Mouse (Mus musculus) intestine, embryonic 16.5 days (tissue): ENCODE results near the gene Rsf1. TPM values are rescaled to one million over a fixed set of nuclear protein-coding genes. Genes with fewer than 3 reads are reported as not detected.

Experiments used
- ATAC-seq: fragments of 200-750 bp; cut with Nextera tagmentation; 2 replicates; pipeline ENCODE4 v1.8.0; 2017; ENCODE audit warnings: moderate TSS enrichment, moderate library complexity
- H3K27ac ChIP-seq: fragments of 300-500 bp; sonication (generic); 2 replicates; pipeline ENCODE4 v1.5.1; 2014; ENCODE audit warnings: mild to moderate bottlenecking, low read length
- H3K27me3 ChIP-seq: fragments of 300-500 bp; sonication (generic); replicated peaks from 2 replicates; pipeline ENCODE4 v1.6.1; 2014; ENCODE audit warnings: low read length, control low read depth, mixed read lengths; ENCODE audit not compliant: control insufficient read depth, insufficient read depth
- H3K36me3 ChIP-seq: fragments of 300-500 bp; sonication (generic); 2 replicates; pipeline ENCODE4 v1.6.1; 2014; ENCODE audit warnings: low read length, control low read depth; ENCODE audit not compliant: control insufficient read depth, insufficient read depth
- H3K4me1 ChIP-seq: fragments of 300-500 bp; sonication (generic); 2 replicates; pipeline ENCODE4 v1.6.1; 2014; ENCODE audit warnings: low read length, control low read depth, mixed read lengths; ENCODE audit not compliant: control insufficient read depth, insufficient read depth
- H3K4me2 ChIP-seq: fragments of 300-500 bp; sonication (generic); 2 replicates; pipeline ENCODE4 v1.6.1; 2014; ENCODE audit warnings: low read depth, low read length, control low read depth
- H3K4me3 ChIP-seq: fragments of 300-500 bp; sonication (generic); 2 replicates; pipeline ENCODE4 v1.5.1; 2014; ENCODE audit warnings: mild to moderate bottlenecking, low read length
- H3K9ac ChIP-seq: fragments of 300-500 bp; sonication (generic); 2 replicates; pipeline ENCODE4 v1.6.1; 2014; ENCODE audit warnings: low read depth, low read length
- H3K9me3 ChIP-seq: fragments of 300-500 bp; sonication (generic); 2 replicates; pipeline ENCODE4 v1.6.1; 2016; ENCODE audit warnings: low read length, control low read depth; ENCODE audit not compliant: control insufficient read depth
- WGBS: fragments of 180-500 bp; shearing (Covaris S2); extraction: QIAGEN DNeasy Blood & Tissue Kit; methylation state at CpG from one replicate; pipeline ENCODE4 v1.1.7; 2014; 5-methylcytosine and 5-hydroxymethylcytosine counted together
- polyA plus RNA-seq: library from polyadenylated mRNA; unstranded; fragments of >200 nt; fragmentation: Nextera tagmentation; extraction: Ambion mirVana; gene quantifications from 2 replicates; pipeline ENCODE4 v1.2.1, GENCODE M21; 2015

Gene Rsf1
- polyA plus RNA-seq: 11.9 and 16.0 TPM in 2 replicates

GRCm38 (mm10) chr7:97579067-97579975 is at the start of gene Rsf1, which contains the start of gene Aamdc:
Gene Rsf1 (plus strand): TSS chr7:97579889.
Gene Aamdc (minus strand): TSS chr7:97579497.
- peaks cover 6% of the 10 kb centered on the region for H3K4me1 ChIP-seq
- H3K9ac ChIP-seq: peak within 1 kb of the TSS; percentile 100
- under 1% methylated on average over 65 of the region's 68 CpGs for WGBS
- H3K36me3 ChIP-seq: no peaks in the 10 kb centered on the region
- H3K4me2 ChIP-seq: peak within 1 kb of the TSS; percentile 71
- H3K9me3 ChIP-seq: peaks cover 3% of the 10 kb centered on the region; the same call in 1 of the 2 replicates
- no peaks in the 10 kb centered on the region for H3K27me3 ChIP-seq
- H3K4me3 ChIP-seq: peak within 1 kb of the TSS; percentile 100
- H3K27ac ChIP-seq: peak within 1 kb of the TSS; percentile 98
- ATAC-seq: peak; percentile 94

- Histone ChIP-seq H3K4me2 (no peak overlapping the region), H3K4me3 (no peak overlapping the region), H3K27me3 (no peaks in the 10 kb centered on the region), H3K27ac (no peak overlapping the region), H3K4me1 (no peaks in the 10 kb centered on the region), H3K36me3 (peaks cover 23% of the 10 kb centered on the region), H3K9me3 (no peaks in the 10 kb centered on the region), H3K9ac (no peak overlapping the region)
- WGBS: 85% methylated on average over 5 of the region's 5 CpGs
- no peak for ATAC-seq
Measured at GRCm38 (mm10) chr7:97535531-97535930, 44.2 kb upstream of the Rsf1 start.

GRCm38 (mm10) chr7:97536571-97536970 is 43.1 kb upstream of the Rsf1 start:
- no peak for ATAC-seq
- 90% methylated on average over 5 of the region's 5 CpGs for WGBS
- H3K36me3 ChIP-seq: peaks cover 18% of the 10 kb centered on the region
- H3K4me3 ChIP-seq: no peak overlapping the region
- no peaks in the 10 kb centered on the region for H3K4me1 ChIP-seq
- no peak overlapping the region for H3K27ac ChIP-seq
- no peaks in the 10 kb centered on the region for H3K27me3 ChIP-seq
- H3K9ac ChIP-seq: no peak overlapping the region
- no peaks in the 10 kb centered on the region for H3K9me3 ChIP-seq
- no peak overlapping the region for H3K4me2 ChIP-seq

- Histone ChIP-seq H3K9me3 (no peaks in the 10 kb centered on the region), H3K4me1 (no peaks in the 10 kb centered on the region), H3K36me3 (peaks cover 8% of the 10 kb centered on the region), H3K4me3 (no peak overlapping the region), H3K27me3 (no peaks in the 10 kb centered on the region), H3K27ac (no peak overlapping the region), H3K9ac (no peak overlapping the region), H3K4me2 (no peak overlapping the region)
- WGBS: 80% methylated on average over 2 of the region's 2 CpGs
- no peak for ATAC-seq
Measured at GRCm38 (mm10) chr7:97546462-97546861, 33.2 kb upstream of the Rsf1 start.

GRCm38 (mm10) chr7:97549301-97549700 is 30.4 kb upstream of the Rsf1 start:
- H3K9ac ChIP-seq: no peak overlapping the region
- H3K4me1 ChIP-seq: no peaks in the 10 kb centered on the region
- no peaks in the 10 kb centered on the region for H3K27me3 ChIP-seq
- H3K9me3 ChIP-seq: no peaks in the 10 kb centered on the region
- no peak overlapping the region for H3K27ac ChIP-seq
- H3K36me3 ChIP-seq: no peaks in the 10 kb centered on the region
- WGBS: 91% methylated on average over 10 of the region's 10 CpGs
- H3K4me3 ChIP-seq: no peak overlapping the region
- no peak overlapping the region for H3K4me2 ChIP-seq
- no peak for ATAC-seq

GRCm38 (mm10) chr7:97550673-97551072 is 29.0 kb upstream of the Rsf1 start:
- Histone ChIP-seq H3K9me3 (no peaks in the 10 kb centered on the region), H3K9ac (no peak overlapping the region), H3K27me3 (no peaks in the 10 kb centered on the region), H3K36me3 (no peaks in the 10 kb centered on the region), H3K4me3 (no peak overlapping the region), H3K27ac (no peak overlapping the region), H3K4me2 (no peak overlapping the region), H3K4me1 (no peaks in the 10 kb centered on the region)
- ATAC-seq: no peak
- 91% methylated on average over 9 of the region's 9 CpGs for WGBS

GRCm38 (mm10) chr7:97563576-97563975 is 16.1 kb upstream of the Rsf1 start:
- Histone ChIP-seq H3K36me3 (no peaks in the 10 kb centered on the region), H3K4me1 (no peaks in the 10 kb centered on the region), H3K27ac (no peak overlapping the region), H3K27me3 (no peaks in the 10 kb centered on the region), H3K4me2 (no peak overlapping the region), H3K9me3 (no peaks in the 10 kb centered on the region), H3K9ac (no peak overlapping the region), H3K4me3 (no peak overlapping the region)
- no peak for ATAC-seq
- 82% methylated on average over 2 of the region's 2 CpGs for WGBS

- Histone ChIP-seq H3K27me3 (no peaks in the 10 kb centered on the region), H3K9me3 (no peaks in the 10 kb centered on the region), H3K27ac (no peak overlapping the region), H3K4me3 (no peak overlapping the region), H3K36me3 (no peaks in the 10 kb centered on the region), H3K9ac (no peak overlapping the region), H3K4me2 (no peak overlapping the region), H3K4me1 (no peaks in the 10 kb centered on the region)
- 79% methylated on average over 4 of the region's 4 CpGs for WGBS
- ATAC-seq: no peak
Measured at GRCm38 (mm10) chr7:97569372-97569771, 10.3 kb upstream of the Rsf1 start.

GRCm38 (mm10) chr7:97570389-97570788 is 9.3 kb upstream of the Rsf1 start:
- 85% methylated on average over 1 of the region's 1 CpGs for WGBS
- Histone ChIP-seq H3K27me3 (no peaks in the 10 kb centered on the region), H3K36me3 (no peaks in the 10 kb centered on the region), H3K27ac (no peak overlapping the region), H3K4me1 (no peaks in the 10 kb centered on the region), H3K9me3 (no peaks in the 10 kb centered on the region), H3K9ac (no peak overlapping the region), H3K4me3 (no peak overlapping the region), H3K4me2 (no peak overlapping the region)
- no peak for ATAC-seq
